Mouse (Mus musculus) limb, embryonic 10.5 days (tissue): ENCODE results near the gene Bicral. TPM values are rescaled to one million over a fixed set of nuclear protein-coding genes. Genes with fewer than 3 reads are reported as not detected.
"Not testable (repeated sequence)": the region's sequence is repeated elsewhere in the genome, so short reads cannot be mapped to it uniquely, and the experiment has no call there.

Experiments used
- DNase-seq: peaks from one replicate; pipeline ENCODE4 v3.0.0-alpha.2; 2017; ENCODE audit warnings: low spot score
- H3K27ac ChIP-seq: fragments of 300-500 bp; sonication (generic); 2 replicates; pipeline ENCODE4 v1.5.1; 2016; ENCODE audit warnings: mild to moderate bottlenecking
- H3K27me3 ChIP-seq: fragments of 300-500 bp; sonication (generic); 2 replicates; pipeline ENCODE4 v1.6.1; 2016; ENCODE audit warnings: low read depth, mild to moderate bottlenecking; ENCODE audit not compliant: poor library complexity, severe bottlenecking
- H3K36me3 ChIP-seq: fragments of 300-500 bp; sonication (generic); 2 replicates; pipeline ENCODE4 v1.6.1; 2016; ENCODE audit warnings: mild to moderate bottlenecking, moderate library complexity
- H3K4me1 ChIP-seq: fragments of 300-500 bp; sonication (generic); 2 replicates; pipeline ENCODE4 v1.6.1; 2016
- H3K4me3 ChIP-seq: fragments of 300-500 bp; sonication (generic); 2 replicates; pipeline ENCODE4 v1.5.1; 2016; ENCODE audit warnings: mild to moderate bottlenecking, moderate library complexity
- H3K9me3 ChIP-seq: fragments of 300-500 bp; sonication (generic); replicated peaks from 2 replicates; pipeline ENCODE4 v1.6.1; 2016; ENCODE audit warnings: mild to moderate bottlenecking
- WGBS: fragments of 180-500 bp; shearing (Covaris S2); methylation state at CpG from one replicate; pipeline ENCODE4 v1.1.7; 2016; 5-methylcytosine and 5-hydroxymethylcytosine counted together
- polyA plus RNA-seq: library from polyadenylated mRNA; unstranded; fragments of >200 nt; fragmentation: Nextera tagmentation; extraction: Ambion mirVana; gene quantifications from 2 replicates; pipeline ENCODE4 v1.2.1, GENCODE M21; 2016

Gene Bicral
- polyA plus RNA-seq, 1 experiment from 2014 or later = 4.3 TPM

- Histone ChIP-seq H3K27ac (no peak overlapping the region), H3K4me3 (no peak overlapping the region), H3K36me3 (peaks cover 42% of the 10 kb centered on the region), H3K4me1 (peaks cover 11% of the 10 kb centered on the region), H3K27me3 (no peaks in the 10 kb centered on the region), H3K9me3 (no peaks in the 10 kb centered on the region)
- no peak for DNase-seq
- 86% methylated on average over 10 of the region's 10 CpGs for WGBS
Observed at GRCm38 (mm10) chr17:46799680-46800079, 58.6 kb downstream of the Bicral start.

- no peak overlapping the region for H3K27ac ChIP-seq
- WGBS = 39% methylated on average over 8 of the region's 8 CpGs
- no peak for DNase-seq
- H3K9me3 ChIP-seq = no peaks in the 10 kb centered on the region
- no peak overlapping the region for H3K4me3 ChIP-seq
- peaks cover 11% of the 10 kb centered on the region for H3K4me1 ChIP-seq
- H3K36me3 ChIP-seq = peaks cover 39% of the 10 kb centered on the region
- no peaks in the 10 kb centered on the region for H3K27me3 ChIP-seq
Observed at GRCm38 (mm10) chr17:46797386-46797785, 60.9 kb downstream of the Bicral start.

GRCm38 (mm10) chr17:46796743-46797142 lies 61.5 kb downstream of the Bicral start:
- Histone ChIP-seq H3K27me3 (no peaks in the 10 kb centered on the region), H3K27ac (no peak overlapping the region), H3K36me3 (peaks cover 33% of the 10 kb centered on the region), H3K9me3 (no peaks in the 10 kb centered on the region), H3K4me1 (peaks cover 11% of the 10 kb centered on the region), H3K4me3 (no peak overlapping the region)
- 91% methylated on average over 4 of the region's 4 CpGs for WGBS
- DNase-seq = no peak

GRCm38 (mm10) chr17:46792963-46793362 lies 65.3 kb downstream of the Bicral start:
- Histone ChIP-seq H3K27ac (no peak overlapping the region), H3K4me1 (peaks cover 8% of the 10 kb centered on the region), H3K27me3 (no peaks in the 10 kb centered on the region), H3K9me3 (no peaks in the 10 kb centered on the region), H3K36me3 (no peaks in the 10 kb centered on the region), H3K4me3 (no peak overlapping the region)
- WGBS = 82% methylated on average over 2 of the region's 2 CpGs
- no peak for DNase-seq

- H3K27ac ChIP-seq, H3K4me1 ChIP-seq, H3K4me3 ChIP-seq, H3K27me3 ChIP-seq, H3K36me3 ChIP-seq, DNase-seq, H3K9me3 ChIP-seq: not testable (repeated sequence)
- 68% methylated on average over 2 of the region's 2 CpGs for WGBS
Observed at GRCm38 (mm10) chr17:46787974-46788373, 70.3 kb downstream of the Bicral start.

GRCm38 (mm10) chr17:46786952-46787351 lies 71.3 kb downstream of the Bicral start:
- no peaks in the 10 kb centered on the region for H3K36me3 ChIP-seq
- 93% methylated on average over 5 of the region's 5 CpGs for WGBS
- no peaks in the 10 kb centered on the region for H3K27me3 ChIP-seq
- no peak for DNase-seq
- no peak overlapping the region for H3K27ac ChIP-seq
- H3K4me3 ChIP-seq = no peak overlapping the region
- no peaks in the 10 kb centered on the region for H3K4me1 ChIP-seq
- H3K9me3 ChIP-seq = no peaks in the 10 kb centered on the region

- DNase-seq = no peak
Observed at GRCm38 (mm10) chr17:46783222-46783565, 75.1 kb downstream of the Bicral start.

GRCm38 (mm10) chr17:46782341-46783221 lies 75.7 kb downstream of the Bicral start, which contains the start of gene Rpl7l1:
TSS of gene Rpl7l1 (minus strand) at chr17:46782672.
- Histone ChIP-seq H3K4me3 (peak within 1 kb of the TSS; percentile 78), H3K27ac (peak within 1 kb of the TSS; percentile 92), H3K4me1 (peaks cover 7% of the 10 kb centered on the region), H3K9me3 (no peaks in the 10 kb centered on the region), H3K27me3 (no peaks in the 10 kb centered on the region), H3K36me3 (peaks cover 37% of the 10 kb centered on the region)
- under 1% methylated on average over 44 of the region's 44 CpGs for WGBS
- DNase-seq = peak; percentile 91

More at GRCm38 (mm10) chr17:46783222-46783565, 75.1 kb downstream of the Bicral start:
- Histone ChIP-seq H3K36me3 (peaks cover 30% of the 10 kb centered on the region), H3K27me3 (no peaks in the 10 kb centered on the region), H3K4me3 (peak overlapping the region; percentile 78), H3K9me3 (no peaks in the 10 kb centered on the region), H3K27ac (peak overlapping the region; percentile 92), H3K4me1 (peaks cover 7% of the 10 kb centered on the region)
- WGBS = 84% methylated on average over 2 of the region's 2 CpGs

GRCm38 (mm10) chr17:46781876-46782275 lies 76.4 kb downstream of the Bicral start:
- peaks cover 7% of the 10 kb centered on the region for H3K4me1 ChIP-seq
- 6% methylated on average over 11 of the region's 11 CpGs for WGBS
- no peak for DNase-seq
- H3K27me3 ChIP-seq = no peaks in the 10 kb centered on the region
- H3K36me3 ChIP-seq = peaks cover 43% of the 10 kb centered on the region
- H3K4me3 ChIP-seq = peak overlapping the region; percentile 78
- H3K9me3 ChIP-seq = no peaks in the 10 kb centered on the region
- peak overlapping the region; percentile 92 for H3K27ac ChIP-seq

GRCm38 (mm10) chr17:46776087-46776486 lies 82.2 kb downstream of the Bicral start:
- Histone ChIP-seq H3K36me3 (peaks cover 71% of the 10 kb centered on the region), H3K27me3 (no peaks in the 10 kb centered on the region), H3K27ac (no peak overlapping the region), H3K9me3 (no peaks in the 10 kb centered on the region), H3K4me1 (peaks cover 21% of the 10 kb centered on the region), H3K4me3 (no peak overlapping the region)
- no peak for DNase-seq
- WGBS = 92% methylated on average over 3 of the region's 3 CpGs

GRCm38 (mm10) chr17:46775070-46775469 lies 83.2 kb downstream of the Bicral start:
- DNase-seq = no peak
- H3K9me3 ChIP-seq = no peaks in the 10 kb centered on the region
- H3K4me3 ChIP-seq = no peak overlapping the region
- H3K36me3 ChIP-seq = peaks cover 61% of the 10 kb centered on the region
- H3K27me3 ChIP-seq = no peaks in the 10 kb centered on the region
- H3K4me1 ChIP-seq = peaks cover 21% of the 10 kb centered on the region
- 96% methylated on average over 9 of the region's 9 CpGs for WGBS
- H3K27ac ChIP-seq = no peak overlapping the region

- peaks cover 51% of the 10 kb centered on the region for H3K36me3 ChIP-seq
- H3K4me1 ChIP-seq = peaks cover 27% of the 10 kb centered on the region
- H3K4me3 ChIP-seq = 0 out of 2 replicates have a peak overlapping the region, but pooled peaks have one; percentile 14
- no peak overlapping the region for H3K27ac ChIP-seq
- 41% methylated on average over 2 of the region's 2 CpGs for WGBS
- H3K27me3 ChIP-seq = no peaks in the 10 kb centered on the region
- H3K9me3 ChIP-seq = no peaks in the 10 kb centered on the region
- no peak for DNase-seq
Observed at GRCm38 (mm10) chr17:46774131-46774472, 84.2 kb downstream of the Bicral start.

GRCm38 (mm10) chr17:46773278-46774130 lies 84.8 kb downstream of the Bicral start:
- 9% methylated on average over 20 of the region's 20 CpGs for WGBS
- Histone ChIP-seq H3K4me3 (peak overlapping the region; percentile 84), H3K36me3 (peaks cover 45% of the 10 kb centered on the region), H3K9me3 (no peaks in the 10 kb centered on the region), H3K4me1 (peaks cover 27% of the 10 kb centered on the region), H3K27ac (peak overlapping the region; percentile 87), H3K27me3 (no peaks in the 10 kb centered on the region)
- DNase-seq = peak; percentile 40
